Mouse (Mus musculus) MEL (cell line): ENCODE data around the gene Odf3. TPM values are rescaled to one million over a fixed set of nuclear protein-coding genes. Genes with fewer than 3 reads are reported as not detected.

Experiments
- DNase-seq: peaks from one replicate; pipeline ENCODE4 v3.0.0; 2011; ENCODE audit warnings: low read depth, low spot score
- H3K27ac ChIP-seq: 2 replicates; pipeline ENCODE4 v1.5.1; 2012; ENCODE audit warnings: low read depth, mild to moderate bottlenecking, control low read depth, low read length, moderate library complexity; ENCODE audit not compliant: control insufficient read depth
- H3K27me3 ChIP-seq, 2 experiments: fragments of 150-350 bp in 1 of 2; sonication (generic) in 1 of 2; 2 replicates each; pipeline ENCODE4 v1.6.1; 2012; ENCODE audit warnings: low read length in 2 of 2, mild to moderate bottlenecking in 2 of 2, improper control_type of control experiment in 1 of 2, moderate library complexity in 1 of 2; ENCODE audit not compliant: insufficient read depth in 2 of 2, control insufficient read depth in 1 of 2
- H3K36me3 ChIP-seq, 2 experiments: 2 replicates each; pipeline ENCODE4 v1.6.1; 2012 to 2014; ENCODE audit warnings: low read length in 2 of 2, improper control_type of control experiment in 1 of 2, inconsistent platforms in 1 of 2, mild to moderate bottlenecking in 1 of 2; ENCODE audit not compliant: insufficient read depth in 2 of 2, control insufficient read depth in 1 of 2
- H3K4me1 ChIP-seq, 2 experiments: fragments of 150-350 bp in 1 of 2; sonication (generic) in 1 of 2; 2 replicates each; pipeline ENCODE4 v1.6.1; 2012; ENCODE audit warnings: low read length in 2 of 2, improper control_type of control experiment in 1 of 2, mild to moderate bottlenecking in 1 of 2; ENCODE audit not compliant: insufficient read depth in 2 of 2, control insufficient read depth in 1 of 2
- H3K4me3 ChIP-seq, 2 experiments: fragments of 150-350 bp in 1 of 2; sonication (generic) in 1 of 2; 2 replicates each; pipeline ENCODE4 v1.5.1; 2012; ENCODE audit warnings: low read depth in 2 of 2, low read length in 2 of 2, mild to moderate bottlenecking in 2 of 2, moderate library complexity in 2 of 2, control low read depth in 1 of 2, improper control_type of control experiment in 1 of 2; ENCODE audit not compliant: control insufficient read depth in 1 of 2, insufficient read depth in 1 of 2
- H3K79me2 ChIP-seq: 2 replicates; pipeline ENCODE4 v1.6.1; 2012; ENCODE audit warnings: mild to moderate bottlenecking, low read length, moderate library complexity; ENCODE audit not compliant: control insufficient read depth, poor library complexity, insufficient read depth
- H3K9ac ChIP-seq: 2 replicates; pipeline ENCODE4 v1.6.1; 2012; ENCODE audit warnings: low read depth, mild to moderate bottlenecking, control low read depth, low read length, moderate library complexity; ENCODE audit not compliant: control insufficient read depth, poor library complexity, severe bottlenecking
- H3K9me3 ChIP-seq: fragments of 150-350 bp; sonication (generic); replicated peaks from 2 replicates; pipeline ENCODE4 v1.6.1; 2012; ENCODE audit warnings: mild to moderate bottlenecking, low read length, improper control_type of control experiment, moderate library complexity; ENCODE audit not compliant: insufficient read depth
- CHD1 ChIP-seq: IDR thresholded peaks from 2 replicates; pipeline ENCODE4 v1.6.1; 2012; ENCODE audit warnings: low read depth, mild to moderate bottlenecking, inconsistent platforms, low read length, improper control_type of control experiment
- ELF1 ChIP-seq: IDR thresholded peaks from 2 replicates; pipeline ENCODE4 v1.6.1; 2014; ENCODE audit warnings: low read depth, mild to moderate bottlenecking, inconsistent platforms, low read length, improper control_type of control experiment, moderate library complexity
- ETS1 ChIP-seq: IDR thresholded peaks from 2 replicates; pipeline ENCODE4 v1.6.1; 2012; ENCODE audit warnings: low read depth, mild to moderate bottlenecking, inconsistent platforms, low read length, improper control_type of control experiment, moderate library complexity
- MAFK ChIP-seq: IDR thresholded peaks from 2 replicates; pipeline ENCODE4 v1.6.1; 2011; ENCODE audit warnings: low read depth, mild to moderate bottlenecking, low read length, improper control_type of control experiment, borderline replicate concordance
- MAZ ChIP-seq: IDR thresholded peaks from 2 replicates; pipeline ENCODE4 v1.6.1; 2012; ENCODE audit warnings: low read depth, mild to moderate bottlenecking, inconsistent platforms, low read length, improper control_type of control experiment
- NRF1 ChIP-seq: IDR thresholded peaks from 2 replicates; pipeline ENCODE4 v1.6.1; 2014; ENCODE audit warnings: low read depth, mild to moderate bottlenecking, inconsistent platforms, low read length, improper control_type of control experiment, moderate library complexity; ENCODE audit not compliant: poor library complexity, insufficient read depth, severe bottlenecking
- POLR2A ChIP-seq, 2 experiments: IDR thresholded peaks; 2 replicates each; pipeline ENCODE4 v1.6.1; 2011 to 2012; ENCODE audit warnings: low read length in 2 of 2, mild to moderate bottlenecking in 2 of 2, control low read depth in 1 of 2, improper control_type of control experiment in 1 of 2, low read depth in 1 of 2, moderate library complexity in 1 of 2; ENCODE audit not compliant: control insufficient read depth in 1 of 2, insufficient read depth in 1 of 2, poor library complexity in 1 of 2
- POLR2AphosphoS2 ChIP-seq: IDR thresholded peaks from 2 replicates; pipeline ENCODE4 v1.6.1; 2011; ENCODE audit warnings: low read length, improper control_type of control experiment
- RAD21 ChIP-seq: IDR thresholded peaks from 2 replicates; pipeline ENCODE4 v1.6.1; 2011; ENCODE audit warnings: mild to moderate bottlenecking, low read depth, low read length, improper control_type of control experiment
- SMC3 ChIP-seq: IDR thresholded peaks from 2 replicates; pipeline ENCODE4 v1.6.1; 2011; ENCODE audit warnings: low read depth, low read length, improper control_type of control experiment
- USF1 ChIP-seq: IDR thresholded peaks from 2 replicates; pipeline ENCODE4 v1.6.1; 2014; ENCODE audit warnings: low read depth, mild to moderate bottlenecking, inconsistent platforms, low read length, improper control_type of control experiment, moderate library complexity
- USF2 ChIP-seq, 2 experiments: IDR thresholded peaks; 2 replicates each; pipeline ENCODE4 v1.6.1; 2011 to 2012; ENCODE audit warnings: improper control_type of control experiment in 2 of 2, low read length in 2 of 2, borderline replicate concordance in 1 of 2, inconsistent platforms in 1 of 2, low read depth in 1 of 2, mild to moderate bottlenecking in 1 of 2; ENCODE audit not compliant: insufficient read depth in 1 of 2
- ZNF384 ChIP-seq: IDR thresholded peaks from 2 replicates; pipeline ENCODE4 v1.6.1; 2012; ENCODE audit warnings: low read depth, mild to moderate bottlenecking, inconsistent platforms, low read length, improper control_type of control experiment
- polyA plus RNA-seq, 2 experiments: library from polyadenylated mRNA; stranded (reverse) in 1 of 2; unstranded in 1 of 2; fragments of >175 nt in 1 of 2; fragments of >200 nt in 1 of 2; gene quantifications; 2 replicates each; pipeline versions ENCODE4 v1.2.1 to v1.2.4; 2012; ENCODE audit warnings: low replicate concordance in 2 of 2, low read depth in 1 of 2; ENCODE audit not compliant: insufficient read length in 2 of 2, insufficient read depth in 1 of 2, missing spikeins in 1 of 2
- total RNA-seq: library from RNA; depleted of rRNA; stranded (reverse); fragments of 300-350 nt; gene quantifications from 2 replicates; pipeline ENCODE4 v1.2.3, GENCODE M21; 2012

Odf3 gene
- total and polyA plus RNA-seq, 3 experiments = not detected

DNA sequence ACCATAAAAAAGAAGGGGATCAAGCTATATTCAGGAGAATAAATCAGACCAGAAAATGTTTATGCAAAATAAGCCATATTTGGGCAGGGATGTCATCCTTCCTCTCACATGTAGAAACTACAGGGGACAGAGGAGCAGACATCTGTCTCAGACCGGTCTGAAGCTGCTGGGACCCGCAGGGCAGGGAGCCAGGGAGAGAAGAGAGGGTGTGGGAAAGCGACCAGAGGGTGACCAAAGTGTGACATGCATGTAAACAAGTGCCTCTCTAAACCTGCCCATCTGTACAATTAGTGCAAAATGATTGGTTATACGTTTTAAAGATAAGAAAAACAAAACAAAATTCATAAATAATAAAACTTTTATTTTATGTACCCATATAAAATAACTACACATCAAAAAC, 27.4 kb upstream of the Odf3 start:
- TF ChIP-seq ETS1 (no peak), ELF1 (no peak), USF2 (IDR thresholded peaks at IDR 0.05; ENCODE audit: borderline replicate concordance in 1 of 2, insufficient read depth in 1 of 2, low read depth in 1 of 2, low read length in 2 of 2) (no peak)
- TF ChIP-seq, all 39 proteins: peak for 0
- H3K27me3 ChIP-seq = peaks cover 13 to 28% of the 10 kb centered on the region in 2 experiments
- H3K9ac ChIP-seq = no peak overlapping the region
- no peaks in the 10 kb centered on the region for H3K9me3 ChIP-seq
- no peaks in the 10 kb centered on the region for H3K4me1 ChIP-seq
- no peak overlapping the region for H3K4me3 ChIP-seq
- no peak overlapping the region for H3K27ac ChIP-seq
- no peak for DNase-seq
- no peaks in the 10 kb centered on the region for H3K36me3 ChIP-seq
- no peaks in the 10 kb centered on the region for H3K79me2 ChIP-seq

DNA sequence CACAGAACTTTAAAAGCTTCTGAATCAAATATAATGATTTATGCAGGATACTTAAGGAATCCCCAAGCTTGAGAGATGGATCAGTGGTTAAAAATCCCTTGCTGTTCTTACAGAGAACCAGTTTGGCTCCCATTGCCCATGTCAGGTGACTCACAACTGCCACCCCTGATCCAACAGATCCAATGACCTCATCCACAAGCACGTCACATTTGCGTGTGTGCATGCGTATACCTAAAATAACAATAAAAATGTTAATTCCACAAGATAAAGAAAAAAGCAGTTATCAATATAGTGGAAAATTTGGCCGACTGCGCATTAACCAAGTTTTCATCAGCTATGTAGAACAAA, 26.3 kb upstream of the Odf3 start:
- no peaks in the 10 kb centered on the region for H3K36me3 ChIP-seq
- no peaks in the 10 kb centered on the region for H3K9me3 ChIP-seq
- H3K4me1 ChIP-seq = no peaks in the 10 kb centered on the region
- H3K4me3 ChIP-seq = no peak overlapping the region
- no peaks in the 10 kb centered on the region for H3K79me2 ChIP-seq
- H3K9ac ChIP-seq = no peak overlapping the region
- H3K27ac ChIP-seq = no peak overlapping the region
- H3K27me3 ChIP-seq = peaks cover 13 to 25% of the 10 kb centered on the region in 2 experiments
- DNase-seq = no peak
- no peak for TF ChIP-seq CHD1
- no peak for TF ChIP-seq POLR2AphosphoS2
- no peak for TF ChIP-seq MAFK
- no peak for TF ChIP-seq USF1
- TF ChIP-seq ETS1 = no peak
- no peak for TF ChIP-seq POLR2A (IDR thresholded peaks at IDR 0.05; ENCODE audit: control insufficient read depth in 1 of 2, insufficient read depth in 1 of 2, low read depth in 1 of 2, low read length in 2 of 2, poor library complexity in 1 of 2)
- no peak for TF ChIP-seq ZNF384
- TF ChIP-seq MAZ = no peak
- no peak for TF ChIP-seq SMC3

DNA sequence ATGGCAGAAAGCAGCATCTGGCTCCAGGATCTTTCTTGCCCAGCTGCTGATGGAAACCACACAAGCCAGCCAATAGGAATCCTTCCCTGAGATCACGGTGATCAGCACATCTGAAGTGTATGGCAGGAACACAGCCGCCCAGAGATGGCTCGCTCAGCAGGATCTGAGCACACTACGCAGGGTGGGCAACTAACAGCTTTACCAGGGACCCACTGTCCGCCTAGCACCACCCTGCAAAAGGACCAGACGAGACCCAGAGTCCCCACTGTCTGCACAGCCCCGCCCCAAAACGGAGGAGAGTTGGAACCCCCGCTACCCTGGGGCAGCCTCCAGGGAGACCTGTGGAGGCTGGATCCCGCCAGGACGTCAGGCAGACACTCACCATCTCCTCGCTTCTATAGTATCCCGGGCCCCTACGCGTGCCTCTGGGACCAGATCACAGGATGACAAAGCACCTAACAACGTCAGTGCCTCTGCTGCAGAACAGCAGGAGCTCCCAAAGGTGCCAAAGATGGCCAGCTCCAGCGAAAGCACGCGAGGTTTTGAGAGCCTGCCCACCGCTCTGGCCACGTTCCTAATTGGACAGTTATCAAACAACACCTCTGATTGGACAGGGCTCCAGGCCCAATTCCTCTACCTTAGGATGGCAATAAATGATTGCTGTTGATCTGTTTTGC, 25.8 kb upstream of the Odf3 start, which contains the start of gene Zfp941:
TSS of gene Zfp941 (minus strand) at position 526 of the 677 bp plus-strand sequence.
- Histone ChIP-seq H3K36me3 (no peaks in the 10 kb centered on the region), H3K4me1 (no peaks in the 10 kb centered on the region), H3K79me2 (no peaks in the 10 kb centered on the region), H3K4me3 (no peak within 1 kb of the TSS)
- DNase-seq = no peak
- TF ChIP-seq RAD21 = no peak
- TF ChIP-seq ETS1 = no peak
- TF ChIP-seq SMC3 = no peak
- no peak for TF ChIP-seq NRF1
- TF ChIP-seq, all 39 proteins: peak for 0
- Histone ChIP-seq H3K9me3 (no peaks in the 10 kb centered on the region), H3K27ac (no peak within 1 kb of the TSS), H3K9ac (no peak within 1 kb of the TSS), H3K27me3 (peaks cover 13 to 22% of the 10 kb centered on the region in 2 experiments)
